Mouse (Mus musculus): Measurements from ENCODE around the gene Aamp. TPM values are rescaled to one million over a fixed set of nuclear protein-coding genes. Genes with fewer than 3 reads are reported as not detected.
"Not testable (repeated sequence)": the region's sequence is repeated elsewhere in the genome, so short reads cannot be mapped to it uniquely, and the experiment has no call there.

The Aamp gene
- polyA plus RNA-seq (2014; fragmentation: Nextera tagmentation; extraction: Ambion mirVana), result 226 and 231 TPM in 2 replicates

- peaks cover 49% of the 10 kb centered on the region for H3K36me3 ChIP-seq (ENCODE audit: control insufficient read depth, insufficient read depth, low read length)
- no peaks in the 10 kb centered on the region for H3K9me3 ChIP-seq (replicated peaks; ENCODE audit: control insufficient read depth, low read length)
- no peaks in the 10 kb centered on the region for H3K27me3 ChIP-seq (replicated peaks; ENCODE audit: control insufficient read depth, insufficient read depth, low read length)
- H3K4me3 ChIP-seq (ENCODE audit: low read depth, low read length), result peak within 1 kb of the TSS; percentile 70
- H3K9ac ChIP-seq (ENCODE audit: low read length), result peak within 1 kb of the TSS; percentile 74
- H3K4me2 ChIP-seq (ENCODE audit: low read length), result peak within 1 kb of the TSS; percentile 83
- WGBS, result under 1% methylated on average over 55 of the region's 56 CpGs
- peaks cover 12% of the 10 kb centered on the region for H3K4me1 ChIP-seq (ENCODE audit: control insufficient read depth, insufficient read depth, low read length)
- H3K27ac ChIP-seq (ENCODE audit: low read depth, low read length), result peak within 1 kb of the TSS; percentile 67
- peak; percentile 100 for DNase-seq (ENCODE audit: low spot score)
- ATAC-seq, result peak; percentile 97
Observed at GRCm38 (mm10) chr1:74284543-74285160, at the start of gene Aamp, which contains the start of gene Pnkd. TSS of gene Aamp (minus strand) at chr1:74284738. TSS of gene Pnkd (plus strand) at chr1:74284930.

- Histone ChIP-seq H3K9ac (ENCODE audit: low read length) (peak overlapping the region; percentile 75), H3K27ac (ENCODE audit: low read depth, low read length) (peak overlapping the region; percentile 82), H3K4me1 (ENCODE audit: control insufficient read depth, insufficient read depth, low read length) (peaks cover 11% of the 10 kb centered on the region), H3K36me3 (ENCODE audit: control insufficient read depth, insufficient read depth, low read length) (no peaks in the 10 kb centered on the region), H3K27me3 (replicated peaks; ENCODE audit: control insufficient read depth, insufficient read depth, low read length) (no peaks in the 10 kb centered on the region), H3K4me2 (ENCODE audit: low read length) (peak overlapping the region; percentile 85), H3K9me3 (replicated peaks; ENCODE audit: control insufficient read depth, low read length) (no peaks in the 10 kb centered on the region), H3K4me3 (ENCODE audit: low read depth, low read length) (peak overlapping the region; percentile 46)
- WGBS, result 4% methylated on average over 9 of the region's 9 CpGs
- no peak for DNase-seq (ENCODE audit: low spot score)
- 0 out of 2 replicates have a peak, but pooled peaks have one; percentile 1 for ATAC-seq
Observed at GRCm38 (mm10) chr1:74332930-74333329, 48.4 kb upstream of the Aamp start.

- H3K4me2 ChIP-seq (ENCODE audit: low read length), result peak overlapping the region; percentile 85
- peak overlapping the region; percentile 75 for H3K9ac ChIP-seq (ENCODE audit: low read length)
- peak overlapping the region; percentile 46 for H3K4me3 ChIP-seq (ENCODE audit: low read depth, low read length)
- under 1% methylated on average over 36 of the region's 36 CpGs for WGBS
- no peaks in the 10 kb centered on the region for H3K36me3 ChIP-seq (ENCODE audit: control insufficient read depth, insufficient read depth, low read length)
- H3K4me1 ChIP-seq (ENCODE audit: control insufficient read depth, insufficient read depth, low read length), result peaks cover 11% of the 10 kb centered on the region
- no peaks in the 10 kb centered on the region for H3K27me3 ChIP-seq (replicated peaks; ENCODE audit: control insufficient read depth, insufficient read depth, low read length)
- DNase-seq (ENCODE audit: low spot score) (peak; percentile 98), ATAC-seq (peak; percentile 96)
- peak overlapping the region; percentile 82 for H3K27ac ChIP-seq (ENCODE audit: low read depth, low read length)
- H3K9me3 ChIP-seq (replicated peaks; ENCODE audit: control insufficient read depth, low read length), result no peaks in the 10 kb centered on the region
Observed at GRCm38 (mm10) chr1:74332241-74332763, 47.8 kb upstream of the Aamp start.

- Histone ChIP-seq H3K27me3 (replicated peaks; ENCODE audit: control insufficient read depth, insufficient read depth, low read length) (no peaks in the 10 kb centered on the region), H3K9ac (ENCODE audit: low read length) (no peak overlapping the region)
Observed at GRCm38 (mm10) chr1:74331046-74331681, 46.6 kb upstream of the Aamp start.

GRCm38 (mm10) chr1:74329899-74330431 lies 45.4 kb upstream of the Aamp start:
- DNase-seq (ENCODE audit: low spot score), result peak; percentile 48
- H3K9ac ChIP-seq (ENCODE audit: low read length), result no peak overlapping the region
- no peaks in the 10 kb centered on the region for H3K9me3 ChIP-seq (replicated peaks; ENCODE audit: control insufficient read depth, low read length)
- no peak overlapping the region for H3K27ac ChIP-seq (ENCODE audit: low read depth, low read length)
- H3K4me2 ChIP-seq (ENCODE audit: low read length), result no peak overlapping the region
- ATAC-seq, result no peak
- no peaks in the 10 kb centered on the region for H3K36me3 ChIP-seq (ENCODE audit: control insufficient read depth, insufficient read depth, low read length)
- peaks cover 11% of the 10 kb centered on the region for H3K4me1 ChIP-seq (ENCODE audit: control insufficient read depth, insufficient read depth, low read length)
- 68% methylated on average over 7 of the region's 7 CpGs for WGBS
- no peak overlapping the region for H3K4me3 ChIP-seq (ENCODE audit: low read depth, low read length)
- H3K27me3 ChIP-seq (replicated peaks; ENCODE audit: control insufficient read depth, insufficient read depth, low read length), result no peaks in the 10 kb centered on the region

More at GRCm38 (mm10) chr1:74331046-74331681, 46.6 kb upstream of the Aamp start:
- Histone ChIP-seq H3K4me3 (ENCODE audit: low read depth, low read length) (no peak overlapping the region), H3K36me3 (ENCODE audit: control insufficient read depth, insufficient read depth, low read length) (no peaks in the 10 kb centered on the region), H3K4me1 (ENCODE audit: control insufficient read depth, insufficient read depth, low read length) (peaks cover 11% of the 10 kb centered on the region), H3K27ac (ENCODE audit: low read depth, low read length) (no peak overlapping the region), H3K9me3 (replicated peaks; ENCODE audit: control insufficient read depth, low read length) (no peaks in the 10 kb centered on the region), H3K4me2 (ENCODE audit: low read length) (no peak overlapping the region)
- WGBS, result 81% methylated on average over 4 of the region's 4 CpGs
- ATAC-seq (no peak), DNase-seq (ENCODE audit: low spot score) (no peak)

- 86% methylated on average over 2 of the region's 2 CpGs for WGBS
Observed at GRCm38 (mm10) chr1:74326916-74327315, 42.4 kb upstream of the Aamp start.

GRCm38 (mm10) chr1:74321396-74321795 lies 36.9 kb upstream of the Aamp start:
- WGBS, result 84% methylated on average over 3 of the region's 3 CpGs
- Histone ChIP-seq H3K27me3 (replicated peaks; ENCODE audit: control insufficient read depth, insufficient read depth, low read length) (no peaks in the 10 kb centered on the region), H3K4me2 (ENCODE audit: low read length) (no peak overlapping the region), H3K9me3 (replicated peaks; ENCODE audit: control insufficient read depth, low read length) (no peaks in the 10 kb centered on the region), H3K9ac (ENCODE audit: low read length) (no peak overlapping the region), H3K27ac (ENCODE audit: low read depth, low read length) (no peak overlapping the region), H3K36me3 (ENCODE audit: control insufficient read depth, insufficient read depth, low read length) (no peaks in the 10 kb centered on the region), H3K4me3 (ENCODE audit: low read depth, low read length) (no peak overlapping the region), H3K4me1 (ENCODE audit: control insufficient read depth, insufficient read depth, low read length) (no peaks in the 10 kb centered on the region)
- no peak for ATAC-seq
- DNase-seq (ENCODE audit: low spot score), result no peak

More at GRCm38 (mm10) chr1:74326916-74327315, 42.4 kb upstream of the Aamp start:
- not testable (repeated sequence) for H3K27me3 ChIP-seq (replicated peaks; ENCODE audit: control insufficient read depth, insufficient read depth, low read length); H3K27ac ChIP-seq (ENCODE audit: low read depth, low read length); H3K4me3 ChIP-seq (ENCODE audit: low read depth, low read length); H3K9ac ChIP-seq (ENCODE audit: low read length); H3K9me3 ChIP-seq (replicated peaks; ENCODE audit: control insufficient read depth, low read length); H3K36me3 ChIP-seq (ENCODE audit: control insufficient read depth, insufficient read depth, low read length); H3K4me2 ChIP-seq (ENCODE audit: low read length); H3K4me1 ChIP-seq (ENCODE audit: control insufficient read depth, insufficient read depth, low read length); DNase-seq (ENCODE audit: low spot score); ATAC-seq

GRCm38 (mm10) chr1:74318711-74319110 lies 34.2 kb upstream of the Aamp start:
- Histone ChIP-seq H3K4me1 (ENCODE audit: control insufficient read depth, insufficient read depth, low read length) (no peaks in the 10 kb centered on the region), H3K36me3 (ENCODE audit: control insufficient read depth, insufficient read depth, low read length) (no peaks in the 10 kb centered on the region), H3K4me2 (ENCODE audit: low read length) (no peak overlapping the region), H3K4me3 (ENCODE audit: low read depth, low read length) (no peak overlapping the region), H3K27ac (ENCODE audit: low read depth, low read length) (no peak overlapping the region), H3K9ac (ENCODE audit: low read length) (no peak overlapping the region), H3K27me3 (replicated peaks; ENCODE audit: control insufficient read depth, insufficient read depth, low read length) (no peaks in the 10 kb centered on the region), H3K9me3 (replicated peaks; ENCODE audit: control insufficient read depth, low read length) (no peaks in the 10 kb centered on the region)
- 87% methylated on average over 3 of the region's 3 CpGs for WGBS
- no peak for ATAC-seq
- no peak for DNase-seq (ENCODE audit: low spot score)

Data from forebrain, embryonic 14.5 days (tissue).